Mouse (Mus musculus): ENCODE measurements around the gene Cnpy4. TPM values are rescaled to one million over a fixed set of nuclear protein-coding genes. Genes with fewer than 3 reads are reported as not detected.

Cnpy4 gene
- polyA plus RNA-seq, 1 experiment from 2014 or later, result 56.4 TPM

GRCm38 (mm10) chr5:138163046-138163445 lies 24.2 kb upstream of the Cnpy4 start:
- H3K9me3 ChIP-seq (ENCODE audit: control insufficient read depth, low read length), result no peaks in the 10 kb centered on the region
- no peak for ATAC-seq (ENCODE audit: low FRiP score)
- no peaks in the 10 kb centered on the region; the same call in 1 of the 2 replicates for H3K4me1 ChIP-seq (replicated peaks; ENCODE audit: control insufficient read depth, insufficient read depth, low read length)
- DNase-seq (ENCODE audit: low spot score), result no peak
- no peak overlapping the region for H3K4me2 ChIP-seq (replicated peaks; ENCODE audit: low read depth, low read length)
- H3K4me3 ChIP-seq (ENCODE audit: low read depth, low read length), result 0 out of 2 replicates have a peak overlapping the region, but pooled peaks have one; percentile 6
- H3K9ac ChIP-seq (ENCODE audit: low read depth, low read length), result no peak overlapping the region
- WGBS, result 76% methylated on average over 6 of the region's 6 CpGs
- peaks cover 23% of the 10 kb centered on the region for H3K36me3 ChIP-seq (ENCODE audit: control insufficient read depth, insufficient read depth, low read length)
- H3K27me3 ChIP-seq (ENCODE audit: control insufficient read depth, insufficient read depth, low read length), result no peaks in the 10 kb centered on the region
- no peak overlapping the region for H3K27ac ChIP-seq (ENCODE audit: low read depth, low read length)

GRCm38 (mm10) chr5:138163610-138164009 lies 23.7 kb upstream of the Cnpy4 start:
- DNase-seq (ENCODE audit: low spot score), result peak; percentile 19
- ATAC-seq (ENCODE audit: low FRiP score), result no peak
- Histone ChIP-seq H3K27ac (ENCODE audit: low read depth, low read length) (no peak overlapping the region), H3K4me3 (ENCODE audit: low read depth, low read length) (no peak overlapping the region), H3K9ac (ENCODE audit: low read depth, low read length) (no peak overlapping the region), H3K4me2 (replicated peaks; ENCODE audit: low read depth, low read length) (no peak overlapping the region), H3K27me3 (ENCODE audit: control insufficient read depth, insufficient read depth, low read length) (no peaks in the 10 kb centered on the region), H3K36me3 (ENCODE audit: control insufficient read depth, insufficient read depth, low read length) (peaks cover 26% of the 10 kb centered on the region), H3K9me3 (ENCODE audit: control insufficient read depth, low read length) (no peaks in the 10 kb centered on the region), H3K4me1 (replicated peaks; ENCODE audit: control insufficient read depth, insufficient read depth, low read length) (no peaks in the 10 kb centered on the region; the same call in 1 of the 2 replicates)
- WGBS, result 69% methylated on average over 10 of the region's 10 CpGs

- Histone ChIP-seq H3K27ac (ENCODE audit: low read depth, low read length) (no peak overlapping the region), H3K4me2 (replicated peaks; ENCODE audit: low read depth, low read length) (no peak overlapping the region), H3K27me3 (ENCODE audit: control insufficient read depth, insufficient read depth, low read length) (no peaks in the 10 kb centered on the region), H3K9ac (ENCODE audit: low read depth, low read length) (no peak overlapping the region), H3K4me1 (replicated peaks; ENCODE audit: control insufficient read depth, insufficient read depth, low read length) (peaks cover 3% of the 10 kb centered on the region; the same call in 1 of the 2 replicates), H3K36me3 (ENCODE audit: control insufficient read depth, insufficient read depth, low read length) (peaks cover 29% of the 10 kb centered on the region), H3K4me3 (ENCODE audit: low read depth, low read length) (no peak overlapping the region), H3K9me3 (ENCODE audit: control insufficient read depth, low read length) (no peaks in the 10 kb centered on the region)
- WGBS, result 78% methylated on average over 8 of the region's 8 CpGs
- DNase-seq (ENCODE audit: low spot score) (no peak), ATAC-seq (ENCODE audit: low FRiP score) (no peak)
These were observed 21.7 kb upstream of the Cnpy4 start for GRCm38 (mm10) chr5:138165594-138165993.

GRCm38 (mm10) chr5:138170936-138171561 lies 16.2 kb upstream of the Cnpy4 start:
- WGBS, result under 1% methylated on average over 47 of the region's 47 CpGs
- Histone ChIP-seq H3K27ac (ENCODE audit: low read depth, low read length) (peak overlapping the region; percentile 92), H3K9ac (ENCODE audit: low read depth, low read length) (peak overlapping the region; percentile 72), H3K4me3 (ENCODE audit: low read depth, low read length) (peak overlapping the region; percentile 69), H3K36me3 (ENCODE audit: control insufficient read depth, insufficient read depth, low read length) (peaks cover 14% of the 10 kb centered on the region; the same call in 1 of the 2 replicates), H3K27me3 (ENCODE audit: control insufficient read depth, insufficient read depth, low read length) (no peaks in the 10 kb centered on the region), H3K4me1 (replicated peaks; ENCODE audit: control insufficient read depth, insufficient read depth, low read length) (peaks cover 3% of the 10 kb centered on the region; the same call in 1 of the 2 replicates), H3K9me3 (ENCODE audit: control insufficient read depth, low read length) (no peaks in the 10 kb centered on the region), H3K4me2 (replicated peaks; ENCODE audit: low read depth, low read length) (peak overlapping the region; percentile 92)
- ATAC-seq (ENCODE audit: low FRiP score) (peak; percentile 93), DNase-seq (ENCODE audit: low spot score) (peak; percentile 97)

GRCm38 (mm10) chr5:138171695-138172491 lies 15.4 kb upstream of the Cnpy4 start, which contains the start of the genes Ap4m1 and Mcm7:
Gene Ap4m1 (plus strand): TSS chr5:138172002.
Gene Mcm7 (minus strand): TSS chr5:138172422.
- DNase-seq (ENCODE audit: low spot score) (peak; percentile 92), ATAC-seq (ENCODE audit: low FRiP score) (peak; percentile 92)
- Histone ChIP-seq H3K9ac (ENCODE audit: low read depth, low read length) (peak within 1 kb of the TSS; percentile 72), H3K4me1 (replicated peaks; ENCODE audit: control insufficient read depth, insufficient read depth, low read length) (peaks cover 3% of the 10 kb centered on the region; the same call in 1 of the 2 replicates), H3K9me3 (ENCODE audit: control insufficient read depth, low read length) (no peaks in the 10 kb centered on the region), H3K27me3 (ENCODE audit: control insufficient read depth, insufficient read depth, low read length) (no peaks in the 10 kb centered on the region), H3K4me2 (replicated peaks; ENCODE audit: low read depth, low read length) (peak within 1 kb of the TSS; percentile 92), H3K36me3 (ENCODE audit: control insufficient read depth, insufficient read depth, low read length) (peaks cover 14% of the 10 kb centered on the region; the same call in 1 of the 2 replicates), H3K27ac (ENCODE audit: low read depth, low read length) (peak within 1 kb of the TSS; percentile 92), H3K4me3 (ENCODE audit: low read depth, low read length) (peak within 1 kb of the TSS; percentile 69)
- under 1% methylated on average over 54 of the region's 54 CpGs for WGBS

- Histone ChIP-seq H3K27ac (ENCODE audit: low read depth, low read length) (no peak overlapping the region), H3K4me3 (ENCODE audit: low read depth, low read length) (no peak overlapping the region), H3K9ac (ENCODE audit: low read depth, low read length) (no peak overlapping the region), H3K36me3 (ENCODE audit: control insufficient read depth, insufficient read depth, low read length) (peaks cover 5% of the 10 kb centered on the region; the same call in 1 of the 2 replicates), H3K4me1 (replicated peaks; ENCODE audit: control insufficient read depth, insufficient read depth, low read length) (peaks cover 3% of the 10 kb centered on the region; the same call in 1 of the 2 replicates), H3K4me2 (replicated peaks; ENCODE audit: low read depth, low read length) (no peak overlapping the region), H3K27me3 (ENCODE audit: control insufficient read depth, insufficient read depth, low read length) (no peaks in the 10 kb centered on the region), H3K9me3 (ENCODE audit: control insufficient read depth, low read length) (no peaks in the 10 kb centered on the region)
- whole genome bisulfite sequencing, result 84% methylated on average over 3 of the region's 3 CpGs
- ATAC-seq (ENCODE audit: low FRiP score) (no peak), DNase-seq (ENCODE audit: low spot score) (no peak)
These were observed 14.1 kb upstream of the Cnpy4 start for GRCm38 (mm10) chr5:138173217-138173616.

GRCm38 (mm10) chr5:138187661-138188306 lies 499 bp downstream of the Cnpy4 start:
- Histone ChIP-seq H3K9ac (ENCODE audit: low read depth, low read length) (peak overlapping the region; percentile 80), H3K4me2 (replicated peaks; ENCODE audit: low read depth, low read length) (peak overlapping the region; percentile 54), H3K27ac (ENCODE audit: low read depth, low read length) (peak overlapping the region; percentile 51; the same call in 1 of the 2 replicates), H3K4me3 (ENCODE audit: low read depth, low read length) (peak overlapping the region; percentile 63), H3K9me3 (ENCODE audit: control insufficient read depth, low read length) (no peaks in the 10 kb centered on the region), H3K27me3 (ENCODE audit: control insufficient read depth, insufficient read depth, low read length) (no peaks in the 10 kb centered on the region), H3K4me1 (replicated peaks; ENCODE audit: control insufficient read depth, insufficient read depth, low read length) (no peaks in the 10 kb centered on the region), H3K36me3 (ENCODE audit: control insufficient read depth, insufficient read depth, low read length) (0 out of 2 replicates have a peak, but pooled peaks cover 8% of the 10 kb centered on the region)
- peak; percentile 79 for DNase-seq (ENCODE audit: low spot score)
- peak; percentile 82 for ATAC-seq (ENCODE audit: low FRiP score)
- WGBS, result under 1% methylated on average over 10 of the region's 10 CpGs
